Mouse (Mus musculus) forebrain, embryonic 13.5 days (tissue): ENCODE results near the gene Sez6l. TPM values are rescaled to one million over a fixed set of nuclear protein-coding genes. Genes with fewer than 3 reads are reported as not detected.

ENCODE experiments used
- ATAC-seq: fragments of 200-750 bp; cut with Nextera tagmentation; 2 replicates; pipeline ENCODE4 v1.8.0; 2017
- H3K27ac ChIP-seq: fragments of 300-500 bp; sonication (generic); 2 replicates; pipeline ENCODE4 v1.5.1; 2015; ENCODE audit warnings: inconsistent platforms, mild to moderate bottlenecking, moderate library complexity
- H3K27me3 ChIP-seq: fragments of 300-500 bp; sonication (generic); 2 replicates; pipeline ENCODE4 v1.6.1; 2015; ENCODE audit warnings: mild to moderate bottlenecking, inconsistent platforms
- H3K36me3 ChIP-seq: fragments of 300-500 bp; sonication (generic); 2 replicates; pipeline ENCODE4 v1.6.1; 2015; ENCODE audit warnings: mild to moderate bottlenecking, inconsistent platforms; ENCODE audit not compliant: poor library complexity, severe bottlenecking
- H3K4me1 ChIP-seq: fragments of 300-500 bp; sonication (generic); 2 replicates; pipeline ENCODE4 v1.6.1; 2015; ENCODE audit warnings: inconsistent platforms
- H3K4me2 ChIP-seq: fragments of 300-500 bp; sonication (generic); 2 replicates; pipeline ENCODE4 v1.6.1; 2015; ENCODE audit warnings: inconsistent platforms, mild to moderate bottlenecking, moderate library complexity
- H3K4me3 ChIP-seq: fragments of 300-500 bp; sonication (generic); 2 replicates; pipeline ENCODE4 v1.5.1; 2015; ENCODE audit warnings: mild to moderate bottlenecking, inconsistent platforms
- H3K9ac ChIP-seq: fragments of 300-500 bp; sonication (generic); 2 replicates; pipeline ENCODE4 v1.6.1; 2015; ENCODE audit warnings: mild to moderate bottlenecking, inconsistent platforms
- H3K9me3 ChIP-seq: fragments of 300-500 bp; sonication (generic); replicated peaks from 2 replicates; pipeline ENCODE4 v1.6.1; 2016; ENCODE audit warnings: inconsistent platforms
- WGBS: fragments of 180-500 bp; shearing (Covaris S2); methylation state at CpG from one replicate; pipeline ENCODE4 v1.1.7; 2015; 5-methylcytosine and 5-hydroxymethylcytosine counted together
- polyA plus RNA-seq: library from polyadenylated mRNA; unstranded; fragments of >200 nt; fragmentation: Nextera tagmentation; extraction: Ambion mirVana; gene quantifications from 2 replicates; pipeline ENCODE4 v1.2.1, GENCODE M21; 2015

The Sez6l gene
- polyA plus RNA-seq, 1 experiment from 2014 or later, result 22.5 TPM

DNA sequence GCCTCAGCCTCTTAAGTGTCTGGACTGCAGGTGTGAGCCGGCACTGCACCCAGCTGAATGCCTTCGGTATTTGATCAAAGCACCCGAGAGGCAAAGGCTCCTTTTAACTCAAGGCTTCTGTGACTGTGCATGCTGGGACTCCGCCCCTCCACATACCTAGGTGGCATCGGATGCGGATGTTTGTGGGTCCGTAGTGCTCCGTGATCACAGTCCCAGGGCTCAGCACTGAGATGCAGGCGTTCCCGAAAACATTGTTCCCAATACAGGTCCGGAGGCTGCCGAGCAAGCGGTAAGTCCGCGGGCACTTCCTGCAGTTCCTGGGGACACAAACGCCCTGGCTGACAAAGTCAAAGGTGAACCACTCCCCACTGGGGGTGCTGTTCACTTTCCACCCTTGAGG, 186.0 kb downstream of the Sez6l start:
- 72% methylated on average over 16 of the region's 16 CpGs for WGBS

DNA sequence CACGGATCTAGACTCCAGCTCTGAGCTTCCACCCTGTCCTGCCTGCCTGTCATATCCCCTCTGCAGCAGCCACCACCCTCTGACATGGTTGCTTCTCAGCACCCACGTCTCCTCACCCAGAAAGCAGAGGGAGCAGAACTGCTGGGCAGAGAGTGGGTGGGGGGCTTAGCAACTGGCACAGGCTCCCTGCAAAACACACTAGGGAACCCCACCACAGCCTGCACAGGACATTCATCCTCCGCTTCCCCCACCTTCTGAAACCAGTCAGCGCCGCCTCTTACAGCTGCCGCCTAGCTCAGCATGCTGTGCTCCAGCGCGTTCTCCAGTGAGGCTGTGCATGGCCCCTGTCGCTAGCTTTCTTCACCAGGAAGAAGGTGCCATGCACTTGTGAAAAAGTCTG, 187.6 kb downstream of the Sez6l start:
- Histone ChIP-seq H3K9ac (no peak overlapping the region), H3K4me2 (no peak overlapping the region), H3K4me1 (peaks cover 48% of the 10 kb centered on the region), H3K4me3 (no peak overlapping the region), H3K27me3 (no peaks in the 10 kb centered on the region), H3K9me3 (no peaks in the 10 kb centered on the region), H3K36me3 (peaks cover 75% of the 10 kb centered on the region), H3K27ac (no peak overlapping the region)
- WGBS, result 78% methylated on average over 9 of the region's 9 CpGs
- no peak for ATAC-seq

More for the DNA sequence above, 186.0 kb downstream of the Sez6l start:
- Histone ChIP-seq H3K9me3 (no peaks in the 10 kb centered on the region), H3K27ac (no peak overlapping the region), H3K4me1 (peaks cover 59% of the 10 kb centered on the region), H3K4me2 (no peak overlapping the region; the same call in 1 of the 2 replicates), H3K9ac (0 out of 2 replicates have a peak overlapping the region, but pooled peaks have one; percentile 3), H3K4me3 (no peak overlapping the region), H3K27me3 (no peaks in the 10 kb centered on the region), H3K36me3 (peaks cover 59% of the 10 kb centered on the region)
- no peak for ATAC-seq

DNA sequence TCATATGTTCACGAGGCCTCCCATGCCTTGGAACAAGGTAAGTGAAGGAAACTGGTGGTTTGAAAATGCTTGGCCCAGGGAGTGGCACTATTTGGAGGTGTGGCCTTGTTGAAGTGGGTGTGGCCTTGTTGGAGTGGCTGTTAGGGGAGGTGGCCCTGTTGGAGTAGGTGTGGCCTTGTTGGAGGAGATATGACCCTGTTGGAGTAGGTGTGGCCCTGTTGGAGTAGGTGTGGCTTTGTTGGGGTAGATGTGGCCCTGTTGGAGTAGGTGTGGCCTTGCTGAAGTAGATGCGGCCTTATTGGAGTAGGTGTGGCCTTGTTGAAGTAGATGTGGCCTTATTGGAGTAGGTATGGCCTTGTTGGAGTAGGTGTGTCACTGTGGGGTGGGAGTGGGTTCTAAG, 191.0 kb downstream of the Sez6l start:
- no peak overlapping the region for H3K9ac ChIP-seq
- WGBS, result 84% methylated on average over 2 of the region's 2 CpGs
- H3K4me3 ChIP-seq, result no peak overlapping the region
- H3K4me1 ChIP-seq, result peaks cover 27% of the 10 kb centered on the region
- no peak overlapping the region for H3K4me2 ChIP-seq
- no peak for ATAC-seq
- H3K9me3 ChIP-seq, result no peaks in the 10 kb centered on the region
- H3K36me3 ChIP-seq, result peaks cover 73% of the 10 kb centered on the region
- H3K27me3 ChIP-seq, result no peaks in the 10 kb centered on the region
- H3K27ac ChIP-seq, result no peak overlapping the region

DNA sequence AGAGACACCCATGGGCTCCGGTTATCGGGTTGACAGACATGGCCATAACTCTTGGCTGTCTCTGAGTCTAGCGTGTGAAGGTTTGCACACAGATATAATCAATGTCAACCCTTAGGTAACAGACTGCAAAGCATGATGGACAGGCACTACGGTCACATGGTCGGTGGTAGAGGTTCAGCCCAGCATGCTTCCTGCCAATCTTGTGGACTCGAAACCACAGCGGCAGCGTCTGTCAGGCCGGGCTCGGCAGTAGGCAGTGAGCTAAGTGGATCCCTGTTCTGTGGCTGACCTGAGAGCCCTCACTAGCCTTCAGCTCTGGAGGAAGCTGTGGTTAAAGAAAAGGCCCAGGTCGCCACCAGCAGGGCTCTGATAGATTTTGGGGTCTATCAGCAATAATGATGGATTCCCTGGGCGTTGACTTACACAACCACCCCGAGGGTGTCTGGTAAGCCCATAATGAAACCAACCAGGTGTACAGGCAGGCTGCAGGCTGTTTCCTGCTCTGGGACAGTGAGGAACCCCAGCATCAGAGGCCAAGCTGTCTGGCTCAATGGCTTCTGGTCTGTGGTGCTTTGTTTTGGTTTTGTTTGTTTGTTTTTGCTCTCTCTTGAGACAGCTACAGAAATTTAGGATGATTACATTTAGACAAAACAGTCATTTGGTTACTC, 192.0 kb downstream of the Sez6l start:
- WGBS, result 93% methylated on average over 13 of the region's 13 CpGs
- no peak overlapping the region for H3K27ac ChIP-seq
- no peaks in the 10 kb centered on the region for H3K27me3 ChIP-seq
- ATAC-seq, result no peak
- peaks cover 22% of the 10 kb centered on the region for H3K4me1 ChIP-seq
- H3K9me3 ChIP-seq, result no peaks in the 10 kb centered on the region
- H3K4me2 ChIP-seq, result no peak overlapping the region
- no peak overlapping the region for H3K9ac ChIP-seq
- H3K36me3 ChIP-seq, result peaks cover 74% of the 10 kb centered on the region
- H3K4me3 ChIP-seq, result no peak overlapping the region

DNA sequence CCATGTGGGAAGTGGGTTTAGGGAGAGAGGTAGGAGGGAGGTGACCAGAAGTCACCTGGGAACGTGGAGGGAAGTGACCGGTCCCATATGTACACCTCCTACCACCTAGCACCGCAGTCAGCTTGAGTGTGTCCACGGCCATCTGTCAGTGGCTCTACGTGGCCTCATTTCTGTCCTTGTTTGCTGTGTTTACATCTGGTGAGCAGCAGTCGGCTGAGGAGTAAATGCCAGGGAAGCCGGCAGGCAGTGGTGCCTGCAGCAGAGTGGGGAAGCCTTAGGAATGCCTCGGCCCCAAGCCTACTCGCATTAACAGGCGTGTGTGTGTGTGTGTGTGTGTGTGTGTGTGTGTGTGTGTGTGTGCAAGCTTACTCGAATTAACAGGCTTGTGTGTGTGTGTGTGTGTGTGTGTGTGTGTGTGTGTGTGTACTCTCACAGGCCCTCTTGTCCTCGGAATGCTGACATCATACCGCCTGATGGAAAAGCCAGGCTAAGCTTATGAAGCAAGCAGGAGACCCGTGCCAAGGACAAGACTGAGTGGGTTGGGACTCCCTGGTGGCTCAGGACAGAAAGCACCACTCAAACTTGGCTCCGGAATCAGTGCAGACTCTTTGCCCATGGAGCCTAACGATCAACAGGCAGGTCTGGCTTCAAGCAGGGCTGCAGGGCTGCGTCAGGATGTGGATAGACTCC, 194.2 kb downstream of the Sez6l start:
- Histone ChIP-seq H3K27me3 (no peaks in the 10 kb centered on the region), H3K4me3 (no peak overlapping the region), H3K9ac (no peak overlapping the region), H3K4me1 (peaks cover 10% of the 10 kb centered on the region), H3K36me3 (peaks cover 74% of the 10 kb centered on the region), H3K9me3 (no peaks in the 10 kb centered on the region), H3K27ac (peak overlapping the region; percentile 63), H3K4me2 (no peak overlapping the region)
- WGBS, result 74% methylated on average over 17 of the region's 17 CpGs
- no peak for ATAC-seq

DNA sequence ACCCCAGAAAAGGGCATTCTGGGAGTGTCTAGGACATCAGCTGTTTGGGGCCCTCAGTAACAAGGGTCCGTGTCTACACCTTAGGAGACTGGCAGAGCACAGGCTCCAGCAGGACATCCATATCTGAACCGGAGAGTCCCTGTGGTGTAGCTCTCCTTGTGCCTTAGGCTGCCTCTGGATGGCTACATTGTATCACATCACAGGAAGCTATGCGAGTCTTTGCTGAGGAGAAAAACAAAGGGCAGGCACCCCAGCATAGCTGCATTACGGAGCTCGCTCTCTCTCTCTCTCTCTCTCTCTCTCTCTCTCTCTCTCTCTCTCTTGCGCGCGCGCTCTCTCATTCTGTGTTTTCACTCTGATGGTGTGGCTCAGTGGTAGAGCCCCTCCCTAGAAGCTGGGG, 194.9 kb downstream of the Sez6l start:
- Histone ChIP-seq H3K4me1 (peaks cover 10% of the 10 kb centered on the region), H3K27me3 (no peaks in the 10 kb centered on the region), H3K9ac (no peak overlapping the region), H3K27ac (peak overlapping the region; percentile 63), H3K9me3 (no peaks in the 10 kb centered on the region), H3K4me2 (no peak overlapping the region), H3K36me3 (peaks cover 73% of the 10 kb centered on the region), H3K4me3 (no peak overlapping the region)
- ATAC-seq, result no peak; the same call in 1 of the 2 replicates
- WGBS, result 58% methylated on average over 9 of the region's 9 CpGs

DNA sequence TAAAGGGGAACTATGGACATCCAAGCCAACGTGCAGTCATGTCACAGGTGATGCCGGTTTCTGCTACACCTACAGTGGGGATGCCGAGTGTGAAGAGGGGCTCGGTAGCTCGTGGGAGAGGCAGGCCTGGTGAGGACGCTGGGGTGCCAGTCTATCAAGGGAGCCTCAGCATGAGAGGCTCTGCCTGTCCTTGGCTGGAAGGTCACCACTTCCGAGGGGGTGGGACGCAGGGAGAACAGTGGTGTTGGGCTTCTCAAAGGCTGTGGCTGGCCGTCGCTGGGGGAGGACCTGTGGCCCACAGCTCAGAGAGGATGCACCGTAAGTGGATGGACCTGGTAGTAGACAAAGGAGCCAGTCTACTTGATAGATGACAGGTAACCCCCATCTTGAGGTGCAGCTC, 195.8 kb downstream of the Sez6l start:
- 87% methylated on average over 11 of the region's 11 CpGs for WGBS
- H3K4me3 ChIP-seq, result no peak overlapping the region
- H3K27ac ChIP-seq, result no peak overlapping the region
- H3K27me3 ChIP-seq, result no peaks in the 10 kb centered on the region
- H3K9ac ChIP-seq, result no peak overlapping the region
- no peaks in the 10 kb centered on the region for H3K9me3 ChIP-seq
- H3K4me1 ChIP-seq, result peaks cover 10% of the 10 kb centered on the region
- no peak for ATAC-seq
- H3K36me3 ChIP-seq, result peaks cover 65% of the 10 kb centered on the region
- no peak overlapping the region for H3K4me2 ChIP-seq

DNA sequence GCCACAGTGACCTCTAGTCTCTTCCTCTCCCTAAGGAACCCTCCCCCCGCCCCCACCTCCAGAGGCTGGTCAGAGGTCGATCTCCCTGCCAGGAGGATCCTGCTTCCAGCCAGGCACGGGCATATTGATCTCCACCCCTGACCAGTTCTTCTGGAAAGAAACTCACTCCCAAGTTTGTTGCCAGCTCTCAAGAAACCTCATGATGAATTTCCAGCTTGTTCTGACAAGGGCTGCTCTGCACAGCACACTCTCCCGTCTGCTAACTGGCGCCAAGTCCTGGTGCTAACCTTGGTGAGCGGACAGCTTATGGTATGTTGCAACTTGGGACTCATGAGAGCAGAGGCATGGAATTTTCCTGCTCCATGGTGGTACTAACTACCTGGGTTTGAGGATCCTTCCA, 198.3 kb downstream of the Sez6l start:
- H3K4me1 ChIP-seq, result peaks cover 10% of the 10 kb centered on the region
- H3K27ac ChIP-seq, result no peak overlapping the region
- H3K9me3 ChIP-seq, result no peaks in the 10 kb centered on the region
- no peak overlapping the region for H3K4me2 ChIP-seq
- no peak overlapping the region for H3K4me3 ChIP-seq
- no peaks in the 10 kb centered on the region for H3K27me3 ChIP-seq
- H3K9ac ChIP-seq, result no peak overlapping the region
- WGBS, result 87% methylated on average over 6 of the region's 6 CpGs
- ATAC-seq, result no peak
- peaks cover 68% of the 10 kb centered on the region for H3K36me3 ChIP-seq

DNA sequence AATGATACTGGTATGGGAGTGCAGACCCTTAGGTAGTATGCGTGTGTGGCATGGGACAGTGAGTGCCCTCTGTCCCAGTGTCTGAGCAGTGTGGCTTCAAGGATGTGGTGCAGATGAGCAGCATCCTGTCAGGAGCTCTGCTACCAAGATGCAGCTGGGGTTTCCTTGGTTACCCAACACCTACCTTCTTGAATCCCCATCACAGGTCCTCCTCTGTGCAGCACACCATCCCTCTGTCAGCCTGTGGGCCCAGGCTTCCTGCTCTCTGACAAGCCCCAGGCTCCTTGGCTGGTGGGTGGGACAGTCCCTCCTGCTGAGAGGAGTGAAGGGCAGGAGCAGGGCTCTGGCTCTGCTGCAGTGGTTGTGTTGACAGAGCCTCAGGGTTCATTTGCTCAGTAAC, 199.6 kb downstream of the Sez6l start:
- H3K27ac ChIP-seq, result no peak overlapping the region; the same call in 1 of the 2 replicates
- peaks cover 15% of the 10 kb centered on the region for H3K4me1 ChIP-seq
- no peak for ATAC-seq
- no peak overlapping the region for H3K4me3 ChIP-seq
- peaks cover 73% of the 10 kb centered on the region for H3K36me3 ChIP-seq
- no peaks in the 10 kb centered on the region for H3K9me3 ChIP-seq
- no peak overlapping the region for H3K4me2 ChIP-seq
- H3K9ac ChIP-seq, result no peak overlapping the region
- WGBS, result 83% methylated on average over 1 of the region's 1 CpGs
- H3K27me3 ChIP-seq, result no peaks in the 10 kb centered on the region

DNA sequence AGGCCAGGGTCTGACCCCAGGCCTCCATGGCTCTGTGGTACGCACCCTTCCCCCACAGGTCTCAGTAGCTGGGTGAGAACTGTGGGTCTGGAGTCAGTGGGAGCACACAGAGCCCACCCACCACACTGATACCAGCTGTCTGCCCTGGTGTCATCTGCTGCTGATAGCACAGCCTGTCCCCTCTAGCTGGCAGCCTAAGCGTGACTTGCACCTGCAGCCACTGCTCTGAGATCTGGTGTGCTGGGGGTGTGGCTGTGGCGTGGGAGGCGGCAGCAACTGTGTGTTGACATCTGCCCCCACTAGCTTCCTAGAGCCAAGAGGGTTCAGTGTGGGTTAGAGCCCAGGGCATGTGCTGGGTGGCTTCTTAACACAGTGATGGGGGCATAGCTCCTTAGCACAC, 200.9 kb downstream of the Sez6l start:
- no peaks in the 10 kb centered on the region for H3K27me3 ChIP-seq
- WGBS, result 88% methylated on average over 4 of the region's 4 CpGs
- ATAC-seq, result no peak

DNA sequence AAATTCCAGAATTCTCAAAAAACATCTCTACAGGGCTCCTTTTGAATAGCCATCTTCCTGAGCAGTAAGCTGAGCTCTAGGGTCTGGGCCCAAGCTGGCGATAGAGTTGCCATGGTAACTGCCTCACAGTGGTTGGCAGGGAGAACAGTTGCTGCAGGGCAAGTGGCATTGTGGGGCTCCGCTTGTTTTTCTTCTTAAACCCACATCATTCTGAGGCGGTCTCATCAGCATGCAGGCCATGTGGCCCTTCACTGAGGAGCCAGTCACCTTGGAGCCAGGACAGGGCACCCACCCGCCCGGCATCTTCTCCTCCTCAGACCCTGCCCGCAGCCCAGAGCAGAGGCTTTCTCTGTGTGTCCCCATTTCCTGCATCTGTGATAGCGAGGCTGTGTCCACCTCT, 205.1 kb downstream of the Sez6l start:
- Histone ChIP-seq H3K4me2 (peak overlapping the region; percentile 47), H3K4me3 (0 out of 2 replicates have a peak overlapping the region, but pooled peaks have one; percentile 6), H3K27me3 (no peaks in the 10 kb centered on the region), H3K27ac (peak overlapping the region; percentile 93), H3K36me3 (peaks cover 72% of the 10 kb centered on the region), H3K4me1 (peaks cover 42% of the 10 kb centered on the region), H3K9me3 (no peaks in the 10 kb centered on the region), H3K9ac (peak overlapping the region; percentile 62)
- peak; percentile 92 for ATAC-seq
- 2% methylated on average over 7 of the region's 7 CpGs for WGBS

More for the DNA sequence above, 200.9 kb downstream of the Sez6l start:
- Histone ChIP-seq H3K4me2 (no peak overlapping the region), H3K9me3 (no peaks in the 10 kb centered on the region), H3K9ac (no peak overlapping the region), H3K4me3 (no peak overlapping the region), H3K4me1 (peaks cover 22% of the 10 kb centered on the region), H3K27ac (no peak overlapping the region), H3K36me3 (peaks cover 70% of the 10 kb centered on the region)

DNA sequence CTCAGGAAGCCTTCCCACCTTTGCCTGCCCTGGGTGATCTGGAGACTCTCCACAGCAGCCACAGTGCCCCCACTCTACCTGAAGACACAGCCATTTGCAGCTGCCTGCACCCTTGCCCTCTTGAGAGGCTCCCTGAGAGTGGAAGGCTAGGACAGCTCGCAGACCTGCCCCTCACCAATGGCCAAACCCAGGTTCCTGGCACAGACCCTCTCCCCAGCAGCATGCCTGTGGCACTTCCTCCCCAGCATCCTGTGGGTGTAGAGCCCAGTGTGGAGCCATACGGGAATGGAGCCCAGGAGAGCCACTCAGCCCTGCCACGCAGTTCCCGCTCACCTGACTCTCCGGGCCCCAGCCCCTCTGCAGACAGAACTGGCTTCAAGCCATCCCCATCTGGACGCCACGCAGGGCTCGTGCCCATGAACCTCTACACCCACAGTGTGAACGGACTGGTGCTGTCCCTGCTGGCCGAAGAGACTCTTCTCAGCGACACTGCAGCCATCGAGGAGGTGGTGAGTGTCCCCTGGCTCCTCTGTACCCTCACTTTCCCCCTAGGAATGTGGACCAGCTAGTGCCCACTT, 206.7 kb downstream of the Sez6l start:
- Histone ChIP-seq H3K9ac (0 out of 2 replicates have a peak overlapping the region, but pooled peaks have one; percentile 37), H3K4me3 (no peak overlapping the region), H3K27me3 (no peaks in the 10 kb centered on the region), H3K27ac (peak overlapping the region; percentile 93), H3K4me2 (no peak overlapping the region), H3K9me3 (no peaks in the 10 kb centered on the region), H3K4me1 (peaks cover 42% of the 10 kb centered on the region), H3K36me3 (peaks cover 76% of the 10 kb centered on the region)
- WGBS, result 89% methylated on average over 12 of the region's 12 CpGs
- ATAC-seq, result no peak
